Mouse (Mus musculus) naive thymus-derived CD4-positive, alpha-beta T cell, adult 5 months (primary cell): ENCODE results near the gene Casc4. TPM values are rescaled to one million over a fixed set of nuclear protein-coding genes. Genes with fewer than 3 reads are reported as not detected.

ENCODE experiments used
- polyA plus RNA-seq: library from polyadenylated mRNA; unstranded; fragments of 100-300 nt; shearing (Covaris generic); gene quantifications from one replicate; pipeline ENCODE4 v1.2.1, GENCODE M21; 2017

The Casc4 gene
- polyA plus RNA-seq = 11.1 TPM

GRCm38 (mm10) chr2:121866632-121867050 is at the start of gene Casc4:
TSS of gene Casc4 (plus strand) at chr2:121866970.

GRCm38 (mm10) chr2:121955765-121956223 is 89.0 kb downstream of the Casc4 start, which contains the start of the genes Ctdspl2 and Mageb3:
TSS of gene Ctdspl2 (plus strand) at chr2:121956001.
TSS of gene Mageb3 (minus strand) at chr2:121956092.

Other genes starting within 250 kb of the Casc4 start
- not detected for gene Frmd5, start 59.9 kb upstream of the Casc4 start, polyA plus RNA-seq
- 55.5 TPM for gene Ctdspl2, start 89.0 kb downstream of the Casc4 start, polyA plus RNA-seq
- not detected for gene Mageb3, start 89.1 kb downstream of the Casc4 start, polyA plus RNA-seq
- gene Eif3j1, start 161.6 kb downstream of the Casc4 start, polyA plus RNA-seq = 23.7 TPM